Mouse (Mus musculus) limb, embryonic 14.5 days (tissue): ENCODE measurements at regions not wholly inside any gene's neighbourhood (a gene's known extent, or its start where the extent isn't known, plus 50 kb on each side); places are given as distances from the start of the nearest gene placed in this dataset.

Experiments used
- ATAC-seq: fragments of 200-750 bp; cut with Nextera tagmentation; 2 replicates; pipeline ENCODE4 v1.8.0; 2017; ENCODE audit warnings: low read depth, moderate number of reproducible peaks, moderate TSS enrichment; ENCODE audit not compliant: low FRiP score
- DNase-seq: peaks from one replicate; pipeline ENCODE4 v3.0.0-alpha.2; 2015; ENCODE audit warnings: low spot score
- H3K27ac ChIP-seq: fragments of 300-500 bp; sonication (generic); replicated peaks from 2 replicates; pipeline ENCODE4 v1.5.1; 2014; ENCODE audit warnings: low read depth, mild to moderate bottlenecking, low read length, moderate library complexity, mixed read lengths
- H3K27me3 ChIP-seq: fragments of 300-500 bp; sonication (generic); 2 replicates; pipeline ENCODE4 v1.6.1; 2014; ENCODE audit warnings: low read length, mixed read lengths; ENCODE audit not compliant: control insufficient read depth, insufficient read depth
- H3K36me3 ChIP-seq: fragments of 300-500 bp; sonication (generic); 2 replicates; pipeline ENCODE4 v1.6.1; 2014; ENCODE audit warnings: mild to moderate bottlenecking, low read length, moderate library complexity, mixed read lengths; ENCODE audit not compliant: control insufficient read depth, insufficient read depth
- H3K4me1 ChIP-seq: fragments of 300-500 bp; sonication (generic); 2 replicates; pipeline ENCODE4 v1.6.1; 2014; ENCODE audit warnings: antibody characterized with exemption, low read length, mixed read lengths; ENCODE audit not compliant: control insufficient read depth, insufficient read depth
- H3K4me2 ChIP-seq: fragments of 300-500 bp; sonication (generic); replicated peaks from 2 replicates; pipeline ENCODE4 v1.6.1; 2014; ENCODE audit warnings: low read depth, mild to moderate bottlenecking, low read length, moderate library complexity; ENCODE audit not compliant: severe bottlenecking
- H3K4me3 ChIP-seq: fragments of 300-500 bp; sonication (generic); replicated peaks from 2 replicates; pipeline ENCODE4 v1.5.1; 2014; ENCODE audit warnings: low read length
- H3K9ac ChIP-seq: fragments of 300-500 bp; sonication (generic); 2 replicates; pipeline ENCODE4 v1.6.1; 2014; ENCODE audit warnings: mild to moderate bottlenecking, low read depth, low read length, moderate library complexity; ENCODE audit not compliant: severe bottlenecking
- H3K9me3 ChIP-seq: fragments of 300-500 bp; sonication (generic); 2 replicates; pipeline ENCODE4 v1.6.1; 2016; ENCODE audit warnings: low read length; ENCODE audit not compliant: control insufficient read depth
- POLR2A ChIP-seq: fragments of 200-500 bp; IDR thresholded peaks from 2 replicates; pipeline ENCODE4 v1.8.0; 2012; ENCODE audit warnings: inconsistent platforms, mild to moderate bottlenecking, moderate library complexity, borderline replicate concordance; ENCODE audit not compliant: insufficient read depth, insufficient read length; ENCODE audit errors: extremely low read depth
- WGBS: fragments of 180-500 bp; shearing (Covaris S2); extraction: QIAGEN DNeasy Blood & Tissue Kit; methylation state at CpG from one replicate; pipeline ENCODE4 v1.1.7; 2014; 5-methylcytosine and 5-hydroxymethylcytosine counted together

- no peak for TF ChIP-seq POLR2A
- no peak overlapping the region for H3K4me2 ChIP-seq
- H3K27ac ChIP-seq: no peak overlapping the region
- ATAC-seq: no peak
- H3K4me1 ChIP-seq: no peaks in the 10 kb centered on the region
- H3K36me3 ChIP-seq: no peaks in the 10 kb centered on the region
- H3K9me3 ChIP-seq: no peaks in the 10 kb centered on the region
- H3K27me3 ChIP-seq: no peaks in the 10 kb centered on the region
- no peak overlapping the region for H3K9ac ChIP-seq
- no peak for DNase-seq
- H3K4me3 ChIP-seq: no peak overlapping the region
- 83% methylated on average over 3 of the region's 3 CpGs for WGBS
These were observed 227.5 kb upstream of the Ndst3 start for GRCm38 (mm10) chr3:123918140-123918539.

DNA sequence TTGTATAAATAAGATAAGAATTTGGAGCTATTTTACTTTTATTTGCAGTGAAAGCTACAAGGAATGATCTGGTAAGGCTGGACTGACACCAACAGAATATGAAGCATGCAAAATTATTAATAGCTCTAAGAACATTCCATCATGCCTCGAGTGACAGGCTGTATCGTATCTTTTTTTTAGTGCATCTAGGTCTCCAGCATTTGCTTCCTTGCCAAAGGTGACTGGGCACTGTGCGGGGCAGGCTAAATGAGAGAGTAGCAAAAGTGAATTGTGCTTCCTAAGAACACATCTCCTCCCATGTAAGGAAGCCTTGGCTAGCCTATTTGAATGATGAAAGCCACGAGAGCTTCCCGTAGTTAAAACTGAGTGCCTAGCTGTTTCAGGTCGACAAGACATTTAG lies 261.5 kb upstream of the Ndst3 start:
- no peak for TF ChIP-seq POLR2A
- Histone ChIP-seq H3K4me2 (no peak overlapping the region), H3K27ac (no peak overlapping the region), H3K9me3 (no peaks in the 10 kb centered on the region), H3K27me3 (no peaks in the 10 kb centered on the region), H3K4me3 (no peak overlapping the region), H3K9ac (no peak overlapping the region), H3K4me1 (no peaks in the 10 kb centered on the region), H3K36me3 (no peaks in the 10 kb centered on the region)
- WGBS: 75% methylated on average over 6 of the region's 6 CpGs
- DNase-seq (no peak), ATAC-seq (no peak)

DNA sequence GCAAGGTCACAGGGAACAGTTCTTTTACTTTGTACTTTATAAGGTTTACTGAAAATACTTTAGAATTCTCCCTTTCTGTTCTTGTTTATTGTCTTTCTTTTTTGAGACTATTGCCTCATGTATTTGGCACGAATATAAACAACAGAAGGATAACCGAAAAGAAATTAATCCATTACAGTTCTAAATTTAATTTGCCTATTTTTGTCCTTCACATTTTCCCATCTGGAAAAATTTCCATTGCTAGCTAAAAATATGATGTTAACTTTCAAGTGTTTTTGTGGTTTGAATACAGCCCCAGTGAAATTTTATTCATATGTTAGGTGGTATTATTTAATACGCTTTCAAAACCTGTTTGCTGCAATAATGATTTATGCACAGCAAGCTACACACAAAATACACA lies 276.7 kb upstream of the Ndst3 start:
- Histone ChIP-seq H3K27ac (no peak overlapping the region), H3K4me2 (no peak overlapping the region), H3K36me3 (no peaks in the 10 kb centered on the region), H3K27me3 (no peaks in the 10 kb centered on the region), H3K9me3 (no peaks in the 10 kb centered on the region), H3K9ac (no peak overlapping the region), H3K4me3 (no peak overlapping the region), H3K4me1 (no peaks in the 10 kb centered on the region)
- no peak for ATAC-seq
- no peak for DNase-seq
- 89% methylated on average over 3 of the region's 3 CpGs for WGBS
- TF ChIP-seq POLR2A: no peak

DNA sequence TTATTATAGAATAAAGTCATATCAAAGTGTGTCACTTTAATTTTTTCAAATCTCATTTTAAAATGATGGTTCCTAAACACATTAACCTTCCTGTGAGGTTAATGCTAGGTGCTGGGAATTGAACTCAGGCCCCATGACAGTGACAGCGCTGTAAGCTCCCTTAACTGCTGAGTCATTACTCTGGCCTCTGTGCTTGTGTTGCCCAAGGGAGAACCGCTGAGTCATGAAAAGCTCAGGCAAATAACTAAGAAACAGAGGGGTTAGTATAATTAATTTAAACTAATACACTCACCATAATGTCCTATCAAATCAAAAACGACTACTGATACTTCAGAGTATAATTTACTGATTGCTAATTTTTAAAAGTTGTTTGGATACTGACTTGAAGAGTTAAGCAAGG lies 281.7 kb upstream of the Ndst3 start:
- Histone ChIP-seq H3K4me2 (no peak overlapping the region), H3K36me3 (no peaks in the 10 kb centered on the region), H3K4me1 (no peaks in the 10 kb centered on the region), H3K27me3 (no peaks in the 10 kb centered on the region), H3K27ac (no peak overlapping the region), H3K9ac (no peak overlapping the region), H3K4me3 (no peak overlapping the region), H3K9me3 (no peaks in the 10 kb centered on the region)
- TF ChIP-seq POLR2A: no peak
- 74% methylated on average over 3 of the region's 3 CpGs for WGBS
- DNase-seq: no peak
- ATAC-seq: no peak

- DNase-seq: no peak
- Histone ChIP-seq H3K9me3 (no peaks in the 10 kb centered on the region), H3K9ac (no peak overlapping the region), H3K27ac (no peak overlapping the region), H3K4me1 (no peaks in the 10 kb centered on the region), H3K4me3 (no peak overlapping the region), H3K36me3 (no peaks in the 10 kb centered on the region), H3K27me3 (no peaks in the 10 kb centered on the region), H3K4me2 (no peak overlapping the region)
- TF ChIP-seq POLR2A: no peak
- ATAC-seq: no peak
- WGBS: 77% methylated on average over 16 of the region's 16 CpGs
These were observed 283.3 kb upstream of the Ndst3 start for GRCm38 (mm10) chr3:123973806-123974576.
